Mouse (Mus musculus) c-Kit-positive CD71-negative TER-119-negative erythroid progenitor cells, embryonic 14.5 days (primary cell): ENCODE results near the gene Atg2a.

Experiments used
- DNase-seq: peaks from one replicate; pipeline ENCODE4 v3.0.0-alpha.2; 2013; ENCODE audit warnings: low read depth

Atg2a gene

DNA sequence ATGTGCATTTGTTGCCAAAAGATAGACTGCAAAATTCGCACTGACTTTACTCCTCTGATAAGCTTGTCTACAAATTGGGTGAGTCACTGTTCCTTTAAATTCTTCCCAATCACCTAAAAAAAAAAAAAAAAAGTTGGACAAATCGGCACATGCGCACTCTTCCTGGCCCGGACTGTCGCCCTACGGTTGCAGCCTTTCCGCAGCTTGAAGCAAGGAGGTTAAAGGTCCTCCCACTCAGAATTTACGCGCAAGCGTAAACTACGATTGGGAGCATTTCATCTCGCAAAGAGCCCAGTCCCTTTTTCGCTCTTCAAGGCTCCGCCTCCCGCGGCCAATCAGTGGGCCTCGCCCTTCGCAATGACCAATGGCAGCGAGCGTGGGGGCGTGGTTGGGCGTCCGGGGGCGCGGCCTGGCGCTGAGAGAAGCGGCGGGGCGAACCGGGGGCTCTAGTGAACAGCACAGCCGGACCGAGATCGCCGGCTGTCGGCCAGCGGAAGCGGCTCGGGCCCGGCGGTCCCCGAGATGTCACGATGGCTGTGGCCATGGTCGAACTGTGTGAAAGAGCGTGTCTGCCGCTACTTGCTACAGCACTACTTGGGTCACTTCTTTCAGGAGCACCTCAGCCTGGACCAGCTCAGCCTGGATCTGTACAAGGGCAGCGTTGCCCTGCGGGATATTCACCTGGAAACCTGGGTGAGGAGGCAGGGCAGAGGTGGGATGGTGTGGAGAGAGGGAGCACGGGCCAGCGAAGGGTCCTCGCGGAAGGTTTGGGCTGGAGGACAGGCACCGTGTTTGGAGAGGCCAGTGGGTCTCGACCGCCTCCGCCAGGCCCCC lies at the start of gene Atg2a:
Atg2a (plus strand) TSS at position 395 of the 834 bp plus-strand sequence.
- DNase-seq, result peak; percentile 99

DNA sequence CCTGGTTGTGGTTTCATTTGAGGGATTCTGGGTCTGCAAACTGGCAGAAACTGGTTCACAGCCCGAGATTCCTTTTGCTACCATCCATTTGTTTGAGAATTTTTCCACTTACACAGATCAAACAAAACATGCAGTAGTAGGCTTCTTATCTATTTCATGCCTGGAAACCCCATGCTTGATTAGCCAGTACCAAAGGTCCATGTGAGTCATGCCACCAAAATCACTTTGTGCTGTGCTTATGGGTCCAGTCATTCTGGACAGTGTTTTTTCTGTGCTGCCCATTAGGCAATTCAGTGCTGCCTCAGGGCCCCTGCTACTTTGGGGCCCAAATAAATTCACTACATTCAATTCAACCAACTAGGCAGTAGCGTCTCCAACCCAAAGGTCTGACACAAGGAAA lies 37.2 kb upstream of the Atg2a start:
- no peak for DNase-seq

DNA sequence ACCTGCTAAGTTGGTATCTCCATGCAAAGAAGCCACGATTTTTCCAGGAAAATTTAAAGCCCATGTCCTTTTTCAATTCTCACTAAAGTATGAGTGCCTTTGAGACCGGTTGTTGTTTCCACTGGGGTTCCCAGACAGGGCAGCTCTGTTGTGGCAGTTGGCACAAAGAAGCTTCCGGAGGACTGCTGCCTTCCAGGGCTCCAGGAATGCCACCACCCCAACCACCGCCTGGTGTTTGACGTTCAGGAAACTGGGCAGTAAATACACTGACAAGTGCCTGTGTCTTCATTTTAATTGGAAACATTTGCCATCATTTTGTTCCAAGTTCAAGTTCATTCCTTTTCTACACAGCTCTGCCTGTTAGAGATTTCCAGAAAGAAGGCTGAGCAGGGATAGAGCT lies 34.8 kb upstream of the Atg2a start:
- no peak for DNase-seq

DNA sequence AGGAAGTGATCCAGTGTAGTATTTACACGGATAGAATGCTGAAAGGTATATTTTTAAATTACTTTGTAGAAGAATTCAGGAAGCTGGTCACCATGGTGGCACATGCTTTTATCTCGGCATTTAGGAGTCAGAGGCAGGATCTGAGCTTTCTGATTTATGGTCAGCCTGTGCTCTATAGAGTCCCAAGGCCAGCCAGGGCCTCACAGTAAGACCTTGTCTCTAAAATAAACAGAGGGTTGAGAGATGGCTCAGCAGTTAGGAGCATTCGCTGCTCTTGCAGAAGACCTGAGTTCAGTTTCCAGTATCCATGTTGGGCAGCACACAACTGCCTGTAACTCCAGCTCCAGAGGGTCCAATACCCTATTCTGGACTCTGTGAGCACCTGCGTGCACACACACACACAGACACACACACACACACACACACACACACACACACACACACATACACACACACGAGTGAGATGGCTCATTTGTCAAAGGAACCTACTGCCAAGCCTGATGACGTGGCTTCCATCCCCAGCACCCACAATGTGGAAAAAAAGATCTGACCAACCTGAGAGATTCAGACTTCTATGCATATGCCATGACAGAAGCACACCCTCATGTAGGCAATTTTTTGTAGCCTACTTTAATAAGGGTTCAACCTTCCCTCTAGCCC lies 25.3 kb upstream of the Atg2a start:
- no peak for DNase-seq

DNA sequence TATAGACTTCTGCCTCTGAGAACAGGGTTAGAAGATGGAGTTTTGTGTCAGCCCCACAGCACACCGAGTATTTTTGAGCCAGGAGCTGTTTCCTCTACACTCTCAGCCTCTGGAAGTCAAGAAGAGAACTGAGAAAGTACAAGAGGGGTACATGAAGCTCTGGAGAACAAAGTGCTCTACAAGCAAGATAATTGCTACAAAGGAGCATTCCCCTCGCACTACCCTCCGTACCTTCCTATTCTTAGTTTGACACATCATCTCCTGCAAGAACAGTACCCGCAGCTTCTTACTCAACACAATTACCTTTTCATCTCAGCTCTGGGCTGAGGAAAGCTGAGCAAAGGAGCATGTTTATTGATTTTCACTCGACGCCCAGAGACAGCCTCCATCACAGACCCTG lies 22.9 kb upstream of the Atg2a start:
- no peak for DNase-seq

DNA sequence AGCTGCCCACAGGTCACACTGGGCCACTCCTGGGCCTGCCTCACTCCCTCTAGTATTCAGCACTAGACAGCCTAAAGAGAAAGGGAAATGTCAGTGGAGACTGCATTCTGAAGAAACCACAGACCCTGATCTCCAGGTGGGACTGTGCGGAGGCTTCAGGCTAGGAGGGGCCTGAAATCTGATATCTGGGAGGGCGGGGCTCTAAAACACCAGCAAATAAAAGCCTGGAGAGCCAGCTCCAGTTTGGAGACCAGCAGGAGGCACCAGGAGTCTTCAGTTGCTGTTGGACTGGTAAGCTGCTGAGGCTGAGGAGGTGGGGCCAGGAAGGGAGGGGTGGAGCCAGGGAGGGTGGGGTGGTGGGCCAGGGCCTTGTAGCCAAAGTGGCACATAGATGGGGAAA lies 15.3 kb upstream of the Atg2a start, which contains the start of gene Gpha2:
Gpha2 (plus strand) TSS at position 246 of the 400 bp plus-strand sequence.
- DNase-seq, result no peak

DNA sequence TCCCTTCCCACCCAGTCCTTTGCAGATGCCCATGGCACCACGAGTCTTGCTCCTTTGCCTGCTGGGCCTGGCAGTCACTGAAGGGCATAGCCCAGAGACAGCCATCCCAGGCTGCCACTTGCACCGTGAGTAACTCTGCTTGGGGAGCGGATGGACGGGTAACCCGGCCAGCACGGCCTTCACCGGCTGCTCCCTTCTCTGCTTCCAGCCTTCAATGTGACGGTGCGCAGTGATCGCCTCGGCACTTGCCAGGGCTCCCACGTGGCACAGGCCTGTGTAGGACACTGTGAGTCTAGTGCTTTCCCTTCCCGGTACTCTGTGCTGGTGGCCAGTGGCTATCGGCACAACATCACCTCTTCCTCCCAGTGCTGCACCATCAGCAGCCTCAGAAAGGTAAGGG lies 14.7 kb upstream of the Atg2a start:
- no peak for DNase-seq

DNA sequence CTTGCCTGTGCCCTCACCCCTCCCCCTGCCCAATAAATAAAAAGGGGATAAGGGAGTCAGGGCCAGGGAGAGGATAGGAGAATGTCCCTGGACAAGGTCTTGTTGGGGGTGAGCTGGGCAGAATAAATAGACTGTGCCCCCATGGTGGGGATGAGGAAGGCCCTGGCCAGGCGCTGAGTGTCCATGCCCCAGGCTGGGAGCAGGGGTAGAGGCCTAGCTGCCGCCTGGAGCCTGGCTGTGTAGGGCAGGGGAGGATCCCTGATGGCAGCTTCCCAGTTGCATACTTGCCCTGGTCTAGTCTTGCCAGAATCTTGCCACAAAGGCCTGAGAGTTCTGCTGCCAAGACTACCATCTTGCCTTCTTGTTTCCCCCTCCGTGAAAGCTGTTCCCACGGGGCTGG lies 13.6 kb upstream of the Atg2a start:
- no peak for DNase-seq

GRCm38 (mm10) chr19:6230411-6230810 lies 11.1 kb upstream of the Atg2a start:
- no peak for DNase-seq

DNA sequence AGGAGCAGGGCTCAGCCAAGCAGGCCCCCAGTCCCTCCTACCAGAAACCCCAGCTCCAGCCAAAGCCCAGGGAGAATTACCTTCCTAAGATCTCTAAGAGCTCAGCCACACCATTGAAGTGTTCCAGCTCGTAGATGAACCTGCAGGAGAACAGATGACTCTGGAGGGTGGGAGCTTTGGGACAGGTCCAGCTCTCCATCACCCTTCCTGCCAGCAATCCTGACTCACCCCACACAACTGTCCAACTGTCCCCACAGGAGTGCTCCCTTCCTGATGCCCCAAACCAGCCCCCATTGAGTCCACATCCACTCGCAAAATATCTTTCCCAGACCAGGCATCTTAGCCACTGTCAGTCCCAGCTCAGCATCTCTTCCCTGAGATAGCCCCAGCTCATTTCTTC lies 10.4 kb upstream of the Atg2a start:
- no peak for DNase-seq

- no peak for DNase-seq
Measured at GRCm38 (mm10) chr19:6233647-6234046, 7.8 kb upstream of the Atg2a start.

DNA sequence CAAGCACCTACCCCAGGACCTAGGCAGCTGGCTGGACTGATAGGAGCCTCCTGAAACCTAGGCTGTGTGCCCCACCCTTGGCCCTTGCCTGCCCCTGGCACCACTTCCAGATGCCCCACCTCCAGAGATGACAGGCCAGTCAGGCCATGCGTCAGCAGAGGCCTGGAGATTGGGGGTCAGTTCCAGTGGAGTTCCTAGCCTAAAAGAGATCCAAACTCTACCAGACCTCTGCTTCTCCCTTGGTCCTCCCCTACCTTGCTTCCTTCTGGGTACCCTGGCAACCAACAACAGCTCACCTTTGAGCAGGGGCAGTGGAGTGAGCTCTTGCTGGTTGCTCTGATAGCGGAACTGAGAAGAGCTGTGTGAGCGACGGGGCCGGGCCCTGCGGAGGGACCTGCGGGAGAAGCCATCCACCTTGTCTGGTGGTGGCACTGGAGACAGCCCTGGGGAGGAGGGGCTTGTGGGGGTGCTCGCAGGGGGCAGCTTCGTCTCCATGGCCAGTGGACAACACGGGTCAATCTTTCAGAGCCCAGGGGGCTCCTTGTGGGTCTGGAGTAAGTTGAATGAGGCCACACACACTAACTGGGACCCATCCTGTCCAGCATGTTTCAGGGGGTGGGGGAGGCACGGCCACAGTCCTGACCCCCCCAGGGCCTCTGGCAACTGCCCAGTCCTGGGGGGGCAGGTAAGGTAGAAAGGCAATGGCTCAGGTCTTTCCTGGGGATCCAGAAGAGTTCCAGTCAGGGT lies 7.0 kb upstream of the Atg2a start:
- DNase-seq, result no peak

DNA sequence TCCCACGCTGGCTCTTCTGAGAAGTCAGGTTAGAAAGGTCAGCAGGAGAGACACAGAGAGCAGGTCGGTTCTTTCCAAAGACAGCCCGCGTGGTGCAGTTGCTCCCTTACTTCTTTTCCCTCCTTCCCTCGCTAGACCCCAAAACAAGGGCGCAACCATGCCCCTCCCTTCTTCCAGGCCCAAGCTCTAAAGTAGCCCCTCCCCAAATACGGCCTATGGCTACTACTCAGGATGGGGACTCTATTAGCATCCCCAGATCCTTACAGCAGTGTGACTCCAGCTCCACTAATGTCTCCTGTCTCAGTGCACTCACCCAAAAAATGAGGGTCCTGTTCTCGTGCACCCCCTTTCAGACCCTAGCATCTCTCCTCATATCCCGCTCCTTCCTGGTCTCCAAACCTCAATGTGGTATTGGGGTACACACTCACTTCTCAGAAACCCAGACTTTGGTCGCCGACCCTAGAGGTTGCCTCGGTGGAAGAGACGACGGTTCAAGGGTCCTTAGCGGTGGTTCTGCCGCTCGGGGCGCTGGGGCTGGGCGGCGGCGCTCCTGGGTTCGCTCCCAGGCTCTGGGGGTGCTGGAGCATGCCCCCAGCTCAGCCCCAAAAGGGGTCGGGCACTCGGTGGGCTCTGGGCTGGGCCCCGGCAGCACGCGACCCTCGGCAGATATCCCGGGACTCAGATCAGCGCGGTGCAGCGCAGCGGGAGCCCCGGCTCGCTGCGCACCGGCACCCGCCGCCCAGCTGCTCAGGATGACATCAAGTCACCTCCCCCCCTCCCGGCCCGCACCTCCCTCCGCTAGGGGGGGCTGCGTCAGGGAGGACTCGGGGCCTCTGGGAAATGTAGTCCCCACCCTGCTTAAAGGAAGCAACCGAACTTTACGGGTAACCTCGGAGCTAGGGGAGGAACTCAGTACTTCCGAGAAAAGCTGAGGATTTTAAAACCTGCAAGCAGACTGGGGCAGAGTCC lies 6.1 kb upstream of the Atg2a start, which contains the start of gene Ppp2r5b:
Ppp2r5b (minus strand) TSS at position 789 of the 969 bp plus-strand sequence.
- DNase-seq, result peak; percentile 90

DNA sequence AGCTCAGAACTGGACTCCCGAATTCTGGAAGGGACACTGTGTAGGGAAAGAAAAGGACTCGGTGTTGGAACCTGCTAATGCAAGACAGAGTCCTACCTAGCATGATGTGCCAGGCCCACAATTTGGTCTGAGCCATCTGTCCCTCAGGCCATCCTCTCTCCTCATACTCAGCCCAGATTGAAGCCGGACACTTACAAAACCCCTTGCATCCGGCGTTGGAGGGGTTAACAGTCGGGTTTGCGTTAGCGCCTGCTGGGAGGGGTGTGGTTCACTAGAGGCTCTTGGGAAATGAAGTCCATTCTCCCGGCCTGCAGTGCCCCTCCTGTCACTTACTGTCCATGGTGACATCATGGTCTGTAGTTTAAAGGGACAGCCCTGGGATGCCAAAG lies 5.4 kb upstream of the Atg2a start:
- DNase-seq, result peak; percentile 80

DNA sequence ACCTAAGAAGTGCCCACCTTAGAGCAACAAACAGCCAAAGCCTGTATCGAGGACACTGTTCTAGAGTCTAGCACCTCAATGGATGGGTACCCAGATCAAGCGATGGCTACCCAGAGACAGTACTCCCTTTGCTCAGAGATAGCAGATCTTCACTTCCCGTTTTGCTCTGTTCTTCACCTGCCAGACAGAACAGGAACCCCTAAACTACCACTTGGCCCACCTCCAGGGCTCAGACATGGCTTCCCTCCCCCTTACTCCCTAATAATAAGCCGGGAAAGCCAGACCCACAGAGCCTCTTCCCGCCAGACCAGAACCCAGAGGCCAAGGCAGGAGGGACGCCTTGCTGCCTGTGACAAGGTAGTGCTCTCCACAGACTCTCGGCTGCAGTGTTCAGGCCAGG lies 4.6 kb upstream of the Atg2a start:
- DNase-seq, result no peak

GRCm38 (mm10) chr19:6238740-6239139 lies 2.7 kb upstream of the Atg2a start:
- no peak for DNase-seq

- DNase-seq, result no peak
Measured at GRCm38 (mm10) chr19:6240136-6240535, 1.3 kb upstream of the Atg2a start.

- DNase-seq, result no peak
Measured at GRCm38 (mm10) chr19:6240725-6241124, 743 bp upstream of the Atg2a start.

- peak; percentile 60 for DNase-seq
Measured at GRCm38 (mm10) chr19:6242281-6242680, 813 bp downstream of the Atg2a start.

GRCm38 (mm10) chr19:6243226-6243625 lies 1.8 kb downstream of the Atg2a start:
- no peak for DNase-seq

DNA sequence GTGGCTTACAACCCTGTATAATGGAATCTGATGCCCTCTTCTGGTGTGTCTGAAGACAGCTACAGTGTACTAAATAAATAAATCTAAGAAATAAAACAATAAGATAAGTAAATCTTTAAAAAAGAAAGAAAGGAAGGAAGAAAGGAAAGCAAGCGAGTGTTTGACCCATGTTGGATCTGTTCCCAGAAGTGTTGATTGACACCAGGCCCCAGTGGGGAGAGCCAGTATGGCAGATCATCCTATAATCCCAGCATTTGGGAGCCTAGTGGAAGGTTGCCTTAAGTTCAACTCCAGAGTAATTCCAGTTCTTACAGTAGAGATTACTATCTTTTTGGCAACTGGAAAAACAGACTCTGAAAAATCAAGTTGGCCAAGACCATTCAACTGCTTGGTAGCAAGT lies 4.3 kb downstream of the Atg2a start:
- no peak for DNase-seq
